Mouse (Mus musculus) olfactory bulb, adult 2 months (tissue): ENCODE data around the gene Pax6.
A peak's percentile ranks its signal among the peaks of the same experiment; 100 is the strongest.

Source experiments
- CTCF ChIP-seq: fragments of 200-500 bp; IDR thresholded peaks from 2 replicates; pipeline ENCODE4 v1.5.1; 2012; ENCODE audit warnings: low read depth, mild to moderate bottlenecking, low read length, moderate library complexity; ENCODE audit not compliant: insufficient read depth
- POLR2A ChIP-seq: fragments of 200-500 bp; IDR thresholded peaks from 2 replicates; pipeline ENCODE4 v1.6.1; 2012; ENCODE audit warnings: mild to moderate bottlenecking, low read depth, low read length, moderate library complexity; ENCODE audit not compliant: insufficient read depth

DNA sequence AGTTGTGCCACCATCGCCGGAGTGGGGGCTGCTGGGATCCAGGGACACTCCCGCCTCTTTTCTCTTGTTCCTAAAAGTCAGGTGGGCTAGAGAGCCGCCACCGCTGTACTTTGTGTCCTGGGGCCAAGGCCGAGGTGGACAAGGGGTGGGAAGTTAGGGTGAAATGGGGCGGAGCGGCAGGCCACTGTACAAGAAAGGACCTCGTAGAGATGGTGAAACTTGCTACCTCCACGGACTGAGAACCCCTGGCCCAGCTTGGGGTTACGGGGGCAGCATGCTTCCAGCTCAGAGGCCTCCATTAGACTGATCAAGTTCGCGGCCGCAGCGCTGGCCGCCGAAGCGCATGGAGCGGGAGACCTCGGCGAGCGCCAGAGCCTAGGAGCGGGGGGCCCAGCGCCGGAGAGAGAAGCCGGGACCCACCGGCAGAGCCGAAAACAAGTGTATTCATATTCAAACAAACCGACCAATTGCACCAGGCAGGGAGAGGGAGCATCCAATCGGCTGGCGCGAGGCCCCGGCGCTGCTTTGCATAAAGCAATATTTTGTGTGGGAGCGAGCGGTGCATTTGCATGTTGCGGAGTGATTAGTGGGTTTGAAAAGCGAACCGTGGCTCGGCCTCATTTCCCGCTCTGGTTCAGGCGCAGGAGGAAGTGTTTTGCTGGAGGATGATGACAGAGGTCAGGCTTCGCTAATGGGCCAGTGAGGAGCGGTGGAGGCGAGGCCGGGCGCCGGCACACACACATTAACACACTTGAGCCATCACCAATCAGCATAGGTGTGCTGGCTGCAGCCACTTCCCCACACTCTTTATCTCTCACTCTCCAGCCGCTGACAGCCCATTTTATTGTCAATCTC lies 6.4 kb downstream of the Pax6 start:
- peak; percentile 21; the same call in 1 of the 2 replicates for TF ChIP-seq POLR2A
- no peak for TF ChIP-seq CTCF
